Mouse (Mus musculus): ENCODE measurements around the gene Fam149b. TPM values are rescaled to one million over a fixed set of nuclear protein-coding genes. Genes with fewer than 3 reads are reported as not detected.

Fam149b gene
- polyA plus RNA-seq, 1 experiment from 2014 or later: 44.2 TPM

DNA sequence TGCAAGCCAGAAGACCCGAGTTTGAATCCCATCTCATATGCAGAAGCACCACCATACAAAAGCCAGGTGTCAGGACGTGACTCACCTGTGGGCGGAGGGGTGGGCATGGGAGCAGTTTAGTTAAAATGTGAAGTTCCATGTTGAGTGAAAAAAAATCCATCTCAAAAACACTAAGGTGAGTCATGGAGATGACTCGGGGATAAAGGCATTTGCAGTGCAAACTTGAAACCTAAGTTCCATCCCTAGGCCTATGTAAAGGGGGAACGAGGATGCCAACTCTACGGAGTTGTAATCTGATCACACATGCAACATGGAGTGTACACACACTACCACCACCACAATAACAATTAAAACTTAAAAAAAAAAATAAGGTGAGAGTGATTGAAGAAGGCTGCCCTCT, 75.1 kb downstream of the Fam149b start:
- H3K9me3 ChIP-seq (ENCODE audit: control insufficient read depth, low read length): no peaks in the 10 kb centered on the region
- no peaks in the 10 kb centered on the region for H3K27me3 ChIP-seq (replicated peaks; ENCODE audit: control insufficient read depth, insufficient read depth, low read length)
- H3K36me3 ChIP-seq (ENCODE audit: control insufficient read depth, insufficient read depth): no peaks in the 10 kb centered on the region
- no peaks in the 10 kb centered on the region for H3K4me1 ChIP-seq (replicated peaks; ENCODE audit: control insufficient read depth, insufficient read depth, low read length)
- ATAC-seq: no peak
- no peak overlapping the region for H3K9ac ChIP-seq (replicated peaks; ENCODE audit: low read depth, low read length)
- H3K4me2 ChIP-seq (ENCODE audit: low read length): no peak overlapping the region
- WGBS: 89% methylated on average over 6 of the region's 6 CpGs
- H3K4me3 ChIP-seq (replicated peaks; ENCODE audit: low read length): no peak overlapping the region
- no peak overlapping the region for H3K27ac ChIP-seq (ENCODE audit: low read length)

DNA sequence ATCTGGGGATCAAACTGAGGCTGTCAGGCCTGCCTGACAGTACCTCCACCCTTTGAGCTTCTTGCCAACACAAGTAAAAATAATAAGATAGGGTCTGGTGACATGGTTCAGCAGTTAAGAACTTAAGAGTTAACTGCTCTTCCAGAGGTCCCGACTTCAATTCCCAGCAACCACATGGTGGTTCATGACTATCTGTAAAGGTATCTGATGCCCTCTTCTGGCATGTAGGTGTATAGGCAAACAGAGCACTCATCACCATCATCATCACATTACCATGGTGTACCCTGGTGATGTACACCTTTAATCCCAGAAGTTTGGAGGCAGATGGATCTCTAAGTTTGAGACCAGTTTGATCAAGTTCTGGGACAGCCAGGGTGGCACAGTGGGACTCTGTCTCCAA, 80.6 kb downstream of the Fam149b start:
- Histone ChIP-seq H3K4me3 (replicated peaks; ENCODE audit: low read length) (no peak overlapping the region), H3K27me3 (replicated peaks; ENCODE audit: control insufficient read depth, insufficient read depth, low read length) (no peaks in the 10 kb centered on the region), H3K9me3 (ENCODE audit: control insufficient read depth, low read length) (no peaks in the 10 kb centered on the region), H3K4me1 (replicated peaks; ENCODE audit: control insufficient read depth, insufficient read depth, low read length) (no peaks in the 10 kb centered on the region), H3K27ac (ENCODE audit: low read length) (no peak overlapping the region), H3K36me3 (ENCODE audit: control insufficient read depth, insufficient read depth) (no peaks in the 10 kb centered on the region), H3K9ac (replicated peaks; ENCODE audit: low read depth, low read length) (no peak overlapping the region), H3K4me2 (ENCODE audit: low read length) (no peak overlapping the region)
- 29% methylated on average over 1 of the region's 1 CpGs for WGBS
- ATAC-seq: no peak

DNA sequence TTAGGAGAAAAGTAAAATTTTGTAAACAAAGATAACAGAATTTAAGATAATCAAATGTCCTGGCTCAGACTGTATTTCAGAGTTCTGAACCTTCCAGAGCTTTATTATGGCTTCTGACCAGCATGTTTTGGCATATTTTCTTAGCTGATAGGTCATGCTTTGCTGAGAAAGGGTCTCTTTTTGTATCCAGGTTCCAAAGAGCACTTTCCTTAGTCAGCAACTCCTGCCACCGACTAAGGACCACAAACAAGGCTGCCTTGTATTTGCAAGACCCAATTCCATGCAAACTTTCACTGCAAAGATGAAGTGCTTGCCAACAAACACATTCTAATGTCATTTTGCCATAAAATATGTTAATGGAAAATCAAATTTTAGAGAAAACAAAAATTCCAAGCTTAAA, 81.9 kb downstream of the Fam149b start:
- H3K4me1 ChIP-seq (replicated peaks; ENCODE audit: control insufficient read depth, insufficient read depth, low read length): no peaks in the 10 kb centered on the region
- H3K9me3 ChIP-seq (ENCODE audit: control insufficient read depth, low read length): no peaks in the 10 kb centered on the region
- no peaks in the 10 kb centered on the region for H3K36me3 ChIP-seq (ENCODE audit: control insufficient read depth, insufficient read depth)
- no peak overlapping the region for H3K4me2 ChIP-seq (ENCODE audit: low read length)
- ATAC-seq: no peak
- H3K27ac ChIP-seq (ENCODE audit: low read length): no peak overlapping the region
- no peak overlapping the region for H3K9ac ChIP-seq (replicated peaks; ENCODE audit: low read depth, low read length)
- no peak overlapping the region for H3K4me3 ChIP-seq (replicated peaks; ENCODE audit: low read length)
- 79% methylated on average over 1 of the region's 1 CpGs for WGBS
- no peaks in the 10 kb centered on the region for H3K27me3 ChIP-seq (replicated peaks; ENCODE audit: control insufficient read depth, insufficient read depth, low read length)

DNA sequence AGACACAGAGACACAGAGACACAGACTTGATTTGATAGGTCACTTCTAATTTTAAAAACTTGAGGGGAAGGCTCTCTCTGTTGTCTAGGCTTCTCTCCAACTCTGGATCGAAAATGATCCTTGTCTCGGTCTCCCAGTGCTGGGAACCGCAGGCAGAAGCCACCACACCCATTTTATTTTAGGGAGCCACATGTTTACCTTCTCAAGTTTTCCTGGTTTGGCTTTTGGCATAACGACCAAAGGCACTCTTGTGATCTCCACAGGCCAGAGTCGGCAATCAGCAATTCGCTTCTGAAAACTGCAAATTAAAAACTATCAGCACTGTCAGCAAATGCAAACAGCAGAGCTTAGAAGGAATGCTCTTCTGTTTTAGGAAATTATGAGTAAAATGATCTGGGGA, 83.8 kb downstream of the Fam149b start:
- Histone ChIP-seq H3K36me3 (ENCODE audit: control insufficient read depth, insufficient read depth) (no peaks in the 10 kb centered on the region), H3K9me3 (ENCODE audit: control insufficient read depth, low read length) (no peaks in the 10 kb centered on the region), H3K27ac (ENCODE audit: low read length) (no peak overlapping the region), H3K4me1 (replicated peaks; ENCODE audit: control insufficient read depth, insufficient read depth, low read length) (no peaks in the 10 kb centered on the region), H3K4me2 (ENCODE audit: low read length) (no peak overlapping the region), H3K27me3 (replicated peaks; ENCODE audit: control insufficient read depth, insufficient read depth, low read length) (no peaks in the 10 kb centered on the region), H3K9ac (replicated peaks; ENCODE audit: low read depth, low read length) (no peak overlapping the region), H3K4me3 (replicated peaks; ENCODE audit: low read length) (no peak overlapping the region)
- no peak for ATAC-seq
- WGBS: 81% methylated on average over 6 of the region's 6 CpGs

DNA sequence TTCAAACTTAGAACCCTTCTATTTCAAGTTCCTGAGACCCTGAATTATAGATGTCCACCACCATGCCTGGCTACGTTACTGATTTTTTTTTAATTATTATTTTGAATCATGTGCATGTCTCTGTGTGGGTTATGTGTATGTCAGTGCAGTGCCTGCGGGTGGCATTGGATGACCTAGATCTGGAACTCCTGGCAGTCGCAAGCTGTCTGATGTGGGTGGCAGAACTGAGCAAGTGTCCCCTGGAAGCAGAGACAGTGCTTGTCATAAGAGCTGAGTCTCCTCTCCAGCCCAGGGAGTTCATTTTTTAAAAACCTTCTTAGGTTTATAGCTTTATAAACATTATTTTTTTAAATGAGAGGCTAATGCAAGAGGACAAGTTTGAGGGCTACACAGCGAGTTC, 84.5 kb downstream of the Fam149b start:
- Histone ChIP-seq H3K4me1 (replicated peaks; ENCODE audit: control insufficient read depth, insufficient read depth, low read length) (no peaks in the 10 kb centered on the region), H3K4me3 (replicated peaks; ENCODE audit: low read length) (no peak overlapping the region), H3K9ac (replicated peaks; ENCODE audit: low read depth, low read length) (no peak overlapping the region), H3K4me2 (ENCODE audit: low read length) (no peak overlapping the region), H3K27ac (ENCODE audit: low read length) (no peak overlapping the region), H3K9me3 (ENCODE audit: control insufficient read depth, low read length) (no peaks in the 10 kb centered on the region), H3K36me3 (ENCODE audit: control insufficient read depth, insufficient read depth) (no peaks in the 10 kb centered on the region), H3K27me3 (replicated peaks; ENCODE audit: control insufficient read depth, insufficient read depth, low read length) (no peaks in the 10 kb centered on the region)
- WGBS: 89% methylated on average over 4 of the region's 4 CpGs
- ATAC-seq: no peak

Other genes with a start within 250 kb of the Fam149b start
- 14.3 and 15.3 TPM in 2 replicates for gene Saysd1, start 209.6 kb upstream of the Fam149b start, polyA plus RNA-seq (2015; fragmentation: Nextera tagmentation; extraction: Ambion mirVana)
- 2.5 TPM in 2 replicates for gene Kcnk5, start 166.4 kb upstream of the Fam149b start, polyA plus RNA-seq (2015; fragmentation: Nextera tagmentation; extraction: Ambion mirVana)
- gene Kcnk16, start 79.0 kb upstream of the Fam149b start, polyA plus RNA-seq (2015; fragmentation: Nextera tagmentation; extraction: Ambion mirVana): not detected in 2 replicates
- gene Nudt13, start 53.5 kb upstream of the Fam149b start, polyA plus RNA-seq (2015; fragmentation: Nextera tagmentation; extraction: Ambion mirVana): 13.4 and 18.8 TPM in 2 replicates
- 53.9 and 57.6 TPM in 2 replicates for gene Ecd, start within 50 bp of the Fam149b start, polyA plus RNA-seq (2015; fragmentation: Nextera tagmentation; extraction: Ambion mirVana)
- 181 and 189 TPM in 2 replicates for gene Dnajc9, start 40.7 kb downstream of the Fam149b start, polyA plus RNA-seq (2015; fragmentation: Nextera tagmentation; extraction: Ambion mirVana)
- 58.0 and 58.9 TPM in 2 replicates for gene Mrps16, start 45.5 kb downstream of the Fam149b start, polyA plus RNA-seq (2015; fragmentation: Nextera tagmentation; extraction: Ambion mirVana)
- gene Cfap70, start 104.1 kb downstream of the Fam149b start, polyA plus RNA-seq (2015; fragmentation: Nextera tagmentation; extraction: Ambion mirVana): 0.65 and 1.1 TPM in 2 replicates
- gene Anxa7, start 132.0 kb downstream of the Fam149b start, polyA plus RNA-seq (2015; fragmentation: Nextera tagmentation; extraction: Ambion mirVana): 16.7 and 18.9 TPM in 2 replicates
- 0.47 and 0.85 TPM in 2 replicates for gene Mss51, start 148.7 kb downstream of the Fam149b start, polyA plus RNA-seq (2015; fragmentation: Nextera tagmentation; extraction: Ambion mirVana)
- gene Ppp3cb, start 198.4 kb downstream of the Fam149b start, polyA plus RNA-seq (2015; fragmentation: Nextera tagmentation; extraction: Ambion mirVana): 94.7 and 97.3 TPM in 2 replicates

All from forebrain, embryonic 16.5 days (tissue).